Mouse (Mus musculus): Measurements from ENCODE around the gene Heatr1.
A peak's percentile ranks its signal among the peaks of the same experiment; 100 is the strongest.

The Heatr1 gene

DNA sequence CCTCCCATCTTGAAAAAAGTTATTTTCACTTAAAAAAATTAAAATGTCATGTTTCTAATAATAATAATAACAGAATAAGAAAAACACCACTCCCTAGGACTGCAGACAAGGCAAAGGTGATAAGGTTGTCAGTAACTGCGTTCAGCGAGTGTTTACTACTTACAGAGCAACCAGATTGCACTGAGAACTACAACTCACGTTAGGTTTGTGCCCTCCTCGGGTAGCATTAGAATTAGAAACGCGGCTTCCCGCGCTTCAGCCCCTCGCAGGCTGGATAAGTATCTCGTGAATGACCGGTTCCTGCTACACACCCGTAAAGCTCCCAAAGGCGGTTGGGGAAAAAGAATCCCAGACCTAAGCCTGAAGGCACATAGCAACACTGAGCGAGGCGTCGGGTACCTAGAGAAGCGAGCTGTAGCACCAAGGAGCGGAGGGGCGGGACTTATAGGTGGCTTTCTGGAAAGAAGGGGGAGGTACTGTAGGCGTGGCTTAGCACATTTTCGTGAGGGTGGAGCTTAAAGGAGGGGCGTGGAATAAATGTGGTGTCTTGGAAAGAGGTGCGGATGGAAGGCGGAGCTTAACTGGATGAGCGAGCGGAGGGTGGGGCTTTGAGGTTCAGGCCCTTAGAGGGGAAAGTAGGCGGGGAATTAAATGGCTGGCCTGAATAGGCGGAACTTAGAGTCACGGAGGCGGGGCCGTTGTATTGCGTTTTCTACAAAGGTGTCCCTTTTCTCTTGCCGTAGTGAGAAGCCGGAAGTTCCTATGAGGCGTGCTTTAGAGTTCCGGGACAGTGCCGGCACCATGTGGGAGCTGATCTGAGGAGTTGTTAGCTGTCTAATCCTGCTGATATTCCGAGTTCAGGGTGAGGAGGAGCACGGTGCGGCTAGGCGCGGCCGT is at the start of gene Heatr1:
Gene Heatr1, plus strand, starts transcription at position 419 of the 897 bp plus-strand sequence.
- DNase-seq: peak; percentile 95 to 99

DNA sequence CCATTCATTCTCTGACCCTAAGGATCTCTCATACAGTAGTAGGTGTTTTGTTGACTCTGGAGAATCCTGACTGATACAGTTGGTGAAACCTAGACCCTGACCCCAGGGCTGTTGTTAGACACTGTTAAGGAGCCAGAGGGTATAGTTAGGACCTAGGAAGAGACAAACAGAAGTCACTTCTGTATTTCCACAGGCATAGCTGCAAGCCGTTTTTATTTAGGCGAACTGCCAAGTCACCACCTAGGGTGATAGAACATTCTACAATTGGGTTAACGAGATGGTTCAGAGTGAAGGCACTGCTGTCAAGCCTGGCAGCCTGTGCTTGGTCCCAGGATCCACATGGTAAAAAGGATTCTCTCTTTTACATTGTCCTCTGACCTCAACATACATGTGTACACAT is 48.0 kb upstream of the Heatr1 start:
- no peak for DNase-seq

DNA sequence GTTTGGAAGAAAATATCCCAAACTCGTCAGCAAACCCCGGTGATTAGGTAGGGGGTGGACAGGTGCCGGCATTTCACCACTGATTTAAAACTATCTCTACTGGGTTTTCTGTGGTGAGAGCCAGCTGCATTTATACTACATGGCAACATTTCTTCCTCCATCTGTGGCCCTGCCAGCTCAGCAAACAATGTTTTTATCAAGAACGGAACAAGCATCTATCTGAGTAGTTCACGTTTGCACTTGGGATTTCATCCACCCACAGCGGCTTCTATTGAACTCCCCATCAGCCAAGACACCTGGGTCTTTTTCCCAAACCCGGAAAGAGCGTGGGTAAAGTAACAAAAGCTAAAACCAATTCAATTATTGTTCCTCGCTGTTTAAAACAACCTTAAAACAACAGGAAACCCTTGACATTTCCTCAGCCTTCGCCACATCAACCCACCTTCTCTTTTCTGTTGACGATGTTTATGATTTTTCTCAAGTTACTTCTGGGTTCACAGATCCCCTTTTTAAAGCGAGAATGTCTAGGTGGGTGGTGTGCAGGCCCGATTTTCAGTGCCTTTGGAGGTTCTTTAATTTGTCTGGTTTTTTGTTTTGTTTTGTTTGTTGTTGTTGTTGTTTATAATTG is 45.5 kb upstream of the Heatr1 start:
- no peak for DNase-seq

DNA sequence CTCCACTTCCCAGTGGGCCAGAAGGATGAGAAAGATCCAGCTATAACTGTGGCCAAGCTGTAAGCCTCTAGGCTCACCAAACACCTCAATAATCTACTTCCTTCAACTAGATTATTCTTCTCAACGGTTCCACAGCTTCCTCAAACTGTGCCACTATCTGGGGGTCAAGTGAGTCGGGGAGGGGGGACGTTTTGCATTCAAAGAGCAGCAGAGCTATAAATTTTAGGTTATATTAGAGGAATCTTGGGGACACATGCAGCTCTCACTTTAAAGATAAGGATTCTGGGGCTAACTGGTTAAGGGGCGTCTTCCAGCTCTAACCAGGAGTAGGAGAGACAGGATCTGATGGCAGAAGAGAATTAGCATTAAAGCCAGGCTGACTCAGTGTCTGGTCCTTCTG is 38.6 kb upstream of the Heatr1 start:
- no peak for DNase-seq

DNA sequence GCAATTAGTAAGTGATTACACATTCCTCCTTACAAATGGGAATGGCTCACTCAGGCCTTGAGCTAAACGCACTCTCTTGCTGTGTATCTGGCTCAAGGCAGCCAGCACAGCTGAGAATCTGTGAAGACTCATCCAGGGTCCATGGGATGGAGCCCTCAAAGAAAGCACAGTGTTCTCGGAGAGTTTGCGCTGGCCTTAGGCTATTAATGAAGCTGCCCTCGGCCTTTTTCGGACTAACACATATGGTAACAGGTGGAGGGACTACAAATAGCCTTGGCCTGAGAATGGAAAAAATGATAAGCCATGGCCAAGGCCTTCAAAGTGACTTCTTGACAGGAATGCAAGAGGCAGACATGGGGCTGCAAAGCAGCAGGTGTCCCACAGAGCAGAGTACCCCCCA is 37.3 kb upstream of the Heatr1 start:
- no peak for DNase-seq

DNA sequence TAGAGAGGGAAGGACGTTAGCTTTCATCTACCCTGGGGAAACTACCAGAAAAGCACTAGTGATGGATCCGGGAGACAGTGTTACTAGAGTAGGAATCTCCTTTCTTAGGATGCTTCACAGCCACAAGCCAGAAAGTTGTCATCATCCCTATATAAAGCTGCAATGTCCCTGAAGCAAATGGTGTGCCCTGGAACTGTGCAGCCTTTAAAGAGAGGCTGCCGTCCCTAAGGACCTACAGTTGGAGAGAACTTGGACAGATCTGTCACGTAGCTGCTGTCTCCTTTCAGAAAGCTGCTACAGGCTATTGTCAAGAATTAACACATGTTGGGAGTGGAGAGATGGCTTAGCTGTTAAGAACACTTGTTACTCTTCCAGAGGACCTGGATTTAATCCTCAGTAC is 33.3 kb upstream of the Heatr1 start:
- DNase-seq: no peak

DNA sequence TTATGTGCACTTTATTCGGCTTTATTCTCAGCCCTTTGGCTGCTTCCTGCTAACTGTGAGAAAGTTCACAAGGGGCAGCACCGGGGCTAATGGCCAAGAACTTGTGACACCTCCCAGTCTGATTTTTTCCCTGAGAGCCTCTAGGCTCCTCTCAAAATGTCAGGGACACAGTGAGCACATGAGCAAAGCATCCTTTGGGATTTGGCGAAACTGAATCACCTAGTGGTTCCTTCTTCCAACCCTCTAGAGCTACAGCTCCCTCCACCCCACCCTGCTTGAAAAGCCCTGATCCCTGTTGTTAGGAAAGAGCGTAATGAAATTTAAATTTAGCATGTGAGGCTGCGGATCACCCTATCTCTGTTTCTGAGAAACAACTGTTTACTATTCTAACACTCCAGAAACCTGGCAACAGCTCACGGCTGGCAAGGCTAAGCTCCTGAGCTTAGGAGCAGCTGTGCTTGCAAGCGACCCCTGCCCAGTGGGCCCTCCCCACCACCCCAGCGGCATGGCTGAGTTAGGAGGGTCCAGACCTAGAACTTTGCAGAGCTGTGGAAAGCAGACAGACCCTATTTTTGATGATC is 25.7 kb upstream of the Heatr1 start:
- DNase-seq: peak; percentile 24 to 46

DNA sequence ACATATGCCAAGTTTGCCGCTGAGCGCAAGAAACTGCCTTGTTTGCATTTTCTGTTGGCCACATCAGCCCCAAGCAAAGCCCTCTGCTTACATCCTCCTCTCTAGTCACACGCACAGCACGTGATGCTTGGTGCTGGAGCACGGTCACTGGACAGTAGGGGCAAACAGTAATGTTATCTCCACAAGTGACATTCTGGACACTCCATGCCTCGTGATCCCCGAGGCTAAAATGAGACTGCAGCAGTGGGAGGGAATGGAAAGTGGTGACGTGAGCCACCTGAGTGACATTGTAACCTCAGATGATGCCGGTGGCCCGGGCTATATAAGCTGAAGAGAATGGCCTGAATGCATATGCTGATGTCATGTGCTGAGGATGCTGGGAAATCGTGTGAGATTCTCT is 24.9 kb upstream of the Heatr1 start:
- peak in 1 of 2 experiments; percentile 11 for DNase-seq

DNA sequence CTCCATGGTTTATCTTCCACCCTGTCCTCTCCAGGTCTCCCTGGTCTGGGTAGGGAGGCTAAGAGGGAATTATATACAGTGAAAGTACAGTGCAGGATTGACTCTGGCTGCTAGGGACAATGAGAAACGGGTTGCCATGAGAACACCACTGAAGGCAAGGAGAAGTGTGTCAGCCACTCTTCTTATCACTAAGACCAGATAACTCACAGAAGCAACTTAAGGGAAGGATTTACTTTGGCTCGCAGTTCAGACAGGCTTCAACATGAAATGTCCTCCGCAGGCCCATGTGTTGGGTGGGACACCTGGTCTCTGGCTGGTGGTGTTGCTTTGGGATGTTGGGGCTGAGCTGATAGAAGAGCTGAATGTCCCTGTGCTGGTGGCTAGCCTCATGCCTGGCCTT is 22.1 kb upstream of the Heatr1 start:
- DNase-seq: no peak

DNA sequence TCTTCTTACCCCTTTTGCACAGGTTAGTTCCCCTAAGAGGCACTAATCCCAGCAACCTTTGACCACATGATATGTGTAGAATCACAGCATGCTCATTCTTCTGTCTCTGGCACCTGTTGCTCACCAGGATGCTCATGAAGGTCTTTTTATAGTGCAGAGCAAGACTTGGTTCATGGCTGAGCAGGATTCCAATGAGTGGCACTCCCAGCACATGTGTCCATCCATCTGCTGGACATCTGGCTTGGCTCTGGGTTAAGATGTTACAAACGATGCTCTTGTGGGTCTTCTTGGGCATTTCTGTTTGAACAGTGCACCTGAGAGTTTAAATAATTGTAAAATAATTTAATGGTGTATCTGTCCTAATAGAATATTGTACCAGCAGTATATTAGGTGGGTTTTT is 18.0 kb upstream of the Heatr1 start:
- no peak for DNase-seq

DNA sequence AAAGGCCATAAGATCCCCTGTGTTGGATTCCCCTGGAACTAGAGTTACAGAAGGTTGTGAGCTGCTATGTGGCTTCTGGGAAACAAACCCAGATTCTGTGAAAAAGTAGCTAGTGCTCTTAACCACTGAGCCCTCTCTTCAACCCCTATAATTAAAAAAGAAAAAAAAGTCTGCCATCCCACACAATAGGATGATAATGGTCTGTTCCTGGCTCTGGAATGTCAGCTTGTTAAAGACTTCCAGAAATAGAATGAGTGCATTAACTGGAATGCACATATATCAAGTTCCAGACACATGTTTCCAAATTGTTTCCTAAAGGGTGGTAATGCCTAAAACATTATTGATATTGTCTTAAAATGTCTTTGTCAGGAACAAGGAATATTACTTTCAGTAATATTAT is 10.0 kb upstream of the Heatr1 start:
- DNase-seq: no peak

DNA sequence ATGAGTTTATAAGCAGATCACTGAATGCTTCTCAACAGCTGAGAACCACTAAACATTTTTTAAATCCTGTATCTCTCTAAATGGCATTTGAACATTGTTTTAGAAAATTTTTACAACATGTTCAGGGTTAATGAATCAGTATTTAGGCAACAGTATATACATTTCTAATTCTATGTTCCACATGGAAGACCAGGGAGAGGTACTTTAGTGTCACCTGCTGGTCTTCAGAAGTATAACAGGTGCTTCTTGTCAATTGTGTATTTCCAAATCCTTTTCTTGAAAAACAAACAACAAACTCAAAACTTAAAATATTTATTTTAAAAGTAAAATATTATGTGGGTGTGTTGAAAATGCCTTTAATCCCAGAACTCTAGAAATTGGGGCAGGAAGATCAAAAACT is 8.5 kb upstream of the Heatr1 start:
- peak; percentile 26 to 37 for DNase-seq

DNA sequence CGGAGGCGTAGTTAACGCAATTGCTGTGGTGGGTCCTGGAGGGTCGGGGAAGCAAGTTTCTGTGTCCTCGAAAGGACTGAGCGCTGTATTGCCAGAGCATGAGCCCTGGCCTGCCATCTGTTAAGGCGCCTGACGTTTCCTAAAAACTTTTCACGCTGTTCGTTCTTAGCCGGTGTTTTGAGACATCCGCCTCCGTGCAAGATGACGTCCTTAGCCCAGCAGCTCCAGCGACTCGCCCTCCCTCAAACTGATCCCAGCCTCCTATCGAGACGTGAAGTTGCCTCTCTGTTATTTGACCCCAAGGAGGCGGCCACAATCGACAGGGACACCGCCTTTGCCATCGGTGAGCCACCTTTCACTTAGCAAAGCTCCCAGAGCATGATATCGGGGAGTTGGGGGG is 744 bp downstream of the Heatr1 start:
- DNase-seq: peak in 1 of 2 experiments; percentile 4

DNA sequence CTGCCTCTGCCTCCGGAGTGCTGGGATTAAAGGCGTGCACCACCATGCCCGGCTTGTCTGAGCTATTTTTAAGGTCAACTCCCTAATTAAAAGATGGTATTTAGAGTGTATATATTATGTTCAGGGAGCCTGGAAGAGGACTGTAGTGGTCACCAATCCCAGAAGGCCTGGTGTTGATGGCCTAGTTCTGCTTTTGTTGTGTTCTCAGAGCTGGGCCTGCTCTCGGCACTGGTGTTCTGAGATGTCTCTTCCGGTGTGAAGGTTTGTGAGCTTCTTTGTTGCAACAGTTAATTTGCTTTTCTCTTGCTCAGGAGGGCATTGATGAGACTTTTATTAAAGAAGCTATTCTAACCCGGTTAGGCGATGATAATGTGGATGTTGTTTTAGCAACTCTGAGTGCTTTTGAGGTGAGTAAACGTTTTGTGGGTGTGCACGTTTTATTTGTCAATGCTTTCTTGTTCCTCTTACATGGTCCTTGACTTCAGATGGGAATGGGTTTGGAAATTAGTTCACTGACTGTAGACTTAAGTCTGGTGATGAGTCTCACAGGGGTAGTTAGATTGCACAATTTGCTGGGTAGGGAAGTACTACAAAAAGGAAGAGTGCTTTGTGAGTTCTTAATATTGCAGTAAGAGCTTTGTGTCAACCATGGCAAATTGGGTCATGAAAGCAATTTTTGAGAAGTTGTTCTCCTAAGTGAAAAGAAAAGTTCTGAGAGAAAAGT is 13.7 kb downstream of the Heatr1 start:
- DNase-seq: no peak

DNA sequence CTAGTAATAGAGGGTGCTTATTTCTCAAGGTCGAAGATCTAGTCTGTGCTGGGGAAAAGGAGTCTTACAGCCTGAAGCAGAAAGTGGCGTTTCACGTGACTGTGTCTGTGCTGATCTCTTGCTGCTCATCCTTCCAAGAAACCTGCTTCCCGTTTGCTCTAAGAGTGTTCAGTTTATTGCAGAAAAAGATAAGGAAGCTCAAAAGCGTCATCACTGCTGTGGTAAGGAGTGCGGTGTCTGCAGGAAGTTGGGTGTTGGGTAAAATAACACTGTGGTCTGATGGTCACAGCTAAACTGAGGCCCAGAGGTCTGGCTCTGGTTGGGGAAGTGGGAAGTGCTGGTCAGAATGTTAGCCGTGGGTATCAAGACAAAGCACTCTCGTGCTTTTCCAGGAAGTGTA is 17.2 kb downstream of the Heatr1 start:
- peak in 1 of 2 experiments; percentile 10 for DNase-seq

DNA sequence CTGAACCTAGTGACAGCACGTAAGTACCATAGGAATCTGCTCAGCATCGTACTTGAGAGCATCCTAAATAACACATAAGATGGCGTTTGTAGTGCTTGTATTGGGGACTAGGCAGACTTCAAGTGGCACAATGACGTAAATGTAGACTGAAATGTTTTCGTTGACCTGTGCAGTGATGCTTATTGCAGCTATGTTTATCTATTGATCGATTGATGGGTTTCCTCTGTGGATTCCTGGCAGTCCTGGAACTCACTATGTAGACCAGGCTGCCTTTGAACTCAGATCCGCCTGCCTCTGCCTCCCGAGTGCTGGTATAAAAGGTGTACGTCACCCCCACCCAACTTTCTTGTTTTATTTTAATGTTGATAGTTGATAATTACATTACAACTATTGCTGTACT is 25.8 kb downstream of the Heatr1 start:
- DNase-seq: no peak

DNA sequence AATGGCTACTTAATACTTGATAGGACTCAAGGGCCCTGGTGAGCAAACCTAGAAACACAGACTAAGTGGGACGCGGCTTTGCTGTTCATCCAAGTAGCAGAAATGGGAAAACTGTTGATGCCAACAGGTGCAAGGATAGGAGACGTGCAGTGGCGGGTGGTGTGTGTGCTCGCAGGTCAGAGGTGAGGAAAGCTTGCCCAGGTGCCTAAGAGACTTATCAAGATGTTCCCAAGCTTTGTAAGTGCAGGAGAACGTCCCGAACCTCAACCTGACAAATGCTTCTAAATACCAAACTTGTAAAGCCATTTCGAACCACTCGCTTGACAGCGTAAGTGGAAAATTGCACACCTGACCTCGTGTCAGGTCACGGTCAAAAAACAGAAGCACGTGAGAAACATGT is 33.7 kb downstream of the Heatr1 start:
- DNase-seq: no peak

DNA sequence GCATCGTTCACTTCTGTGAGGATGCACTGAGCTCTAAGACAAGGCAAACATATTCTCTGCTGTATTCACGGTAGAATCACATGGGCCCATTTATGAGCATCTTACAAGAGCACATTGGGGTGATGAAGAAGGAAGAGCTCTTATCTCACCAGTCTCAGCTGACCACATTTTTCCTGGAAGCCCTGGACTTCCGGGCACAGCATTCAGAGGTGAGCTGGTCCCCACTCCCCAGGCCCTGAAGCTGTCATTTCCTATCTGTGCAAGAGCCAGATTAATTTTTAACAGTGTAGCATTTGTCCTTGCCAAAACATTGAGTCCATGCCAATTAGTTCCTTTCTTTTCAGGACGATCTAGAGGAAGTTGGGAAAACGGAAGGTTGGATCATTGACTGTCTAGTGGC is 39.0 kb downstream of the Heatr1 start:
- DNase-seq: peak; percentile 31 to 47

DNA sequence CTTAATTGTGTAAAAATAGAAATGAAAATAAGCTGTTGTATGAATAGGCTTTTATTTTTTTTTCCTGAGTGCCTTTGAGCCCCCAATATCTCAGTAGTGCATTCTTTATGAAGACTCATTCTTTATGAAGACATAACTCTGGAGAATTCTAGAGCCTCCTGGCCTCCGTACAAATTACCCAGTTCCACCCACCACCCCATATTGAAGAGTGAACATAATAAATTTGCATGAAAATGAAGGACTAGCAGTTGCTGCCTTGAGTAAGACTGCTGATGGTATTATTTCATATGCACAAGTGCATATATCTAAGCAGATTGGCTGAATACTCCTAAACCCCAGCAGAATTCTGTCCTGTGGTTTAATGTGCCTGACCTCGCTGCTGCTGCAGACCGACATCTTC is 44.8 kb downstream of the Heatr1 start:
- no peak for DNase-seq

DNA sequence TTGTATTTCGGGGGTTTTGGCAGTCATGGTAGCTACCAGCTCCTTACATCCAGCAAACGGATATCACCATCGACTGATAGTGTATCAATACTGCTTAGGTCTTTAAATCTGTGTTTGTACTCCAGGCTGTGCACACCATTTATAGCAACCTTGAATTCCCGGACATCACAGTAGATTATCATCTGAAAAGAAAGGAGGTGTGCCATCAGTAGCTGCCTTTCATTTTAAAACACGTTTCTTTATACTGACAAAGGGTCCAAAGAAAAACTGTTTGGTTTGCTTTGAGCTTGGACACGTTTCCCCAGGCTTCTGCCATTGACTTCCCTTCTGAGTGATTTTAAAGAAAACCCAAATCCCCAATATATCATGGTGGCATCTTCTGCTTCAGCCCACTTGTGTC is 46.0 kb downstream of the Heatr1 start:
- DNase-seq: no peak

DNA sequence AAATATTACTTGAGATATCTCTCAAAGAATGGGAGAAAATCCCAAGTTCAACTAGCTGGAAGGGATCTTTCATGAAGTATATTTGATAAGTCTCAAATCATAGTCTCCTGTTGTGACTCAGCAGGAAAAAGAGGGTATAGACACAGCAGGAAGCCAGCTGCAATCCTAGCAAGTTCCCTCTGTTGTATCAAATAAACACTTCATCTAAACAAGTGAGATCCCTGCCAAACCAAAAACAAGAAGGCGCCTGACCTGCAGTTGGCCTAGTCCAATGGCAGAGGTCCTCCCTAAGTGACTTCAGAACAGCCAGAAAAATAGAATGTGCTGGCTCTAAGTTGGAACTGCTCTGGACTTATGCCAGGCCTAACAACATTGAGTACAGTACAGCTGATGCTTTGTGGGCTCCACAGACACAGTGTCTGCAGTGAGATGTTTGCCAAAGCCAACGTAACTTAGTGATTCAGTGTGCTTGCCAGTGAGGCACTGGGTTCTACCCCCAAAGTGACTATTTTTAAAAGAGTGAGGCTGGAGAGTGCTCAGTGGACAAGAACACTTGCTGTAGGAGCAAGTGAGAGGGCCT is 47.3 kb downstream of the Heatr1 start:
- peak; percentile 19 to 51 for DNase-seq

DNA sequence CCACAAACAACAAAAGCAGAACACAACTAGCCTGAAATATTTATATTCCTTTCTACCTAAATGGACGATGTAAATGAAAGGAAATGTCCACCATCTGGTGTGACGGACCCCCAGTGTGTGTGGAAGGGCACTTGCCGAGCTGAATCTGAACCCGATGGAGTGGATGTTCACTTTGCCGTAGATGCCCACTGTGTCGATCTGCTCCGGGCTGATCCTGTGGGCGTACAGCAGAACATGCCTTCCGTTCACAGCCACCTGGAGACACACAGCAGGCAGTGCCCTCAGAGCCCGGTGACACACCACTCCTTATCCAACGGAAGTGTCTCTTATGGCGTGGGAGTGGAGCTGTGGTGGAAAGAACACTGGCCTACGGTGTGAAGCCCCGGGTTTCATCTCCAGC is 58.3 kb downstream of the Heatr1 start:
- DNase-seq: no peak
